Mouse (Mus musculus) hindbrain, postnatal 0 days (tissue): ENCODE data around the gene Fam81a. TPM values are rescaled to one million over a fixed set of nuclear protein-coding genes. Genes with fewer than 3 reads are reported as not detected.
A peak's percentile ranks its signal among the peaks of the same experiment; 100 is the strongest.

Source experiments
- ATAC-seq: fragments of 200-750 bp; cut with Nextera tagmentation; 2 replicates; pipeline ENCODE4 v1.8.0; 2017; ENCODE audit warnings: mild to moderate bottlenecking, moderate TSS enrichment, moderate library complexity
- DNase-seq: peaks from one replicate; pipeline ENCODE4 v3.0.0-alpha.2; 2015; ENCODE audit warnings: low spot score
- H3K27ac ChIP-seq: fragments of 300-500 bp; sonication (generic); 2 replicates; pipeline ENCODE4 v1.5.1; 2014; ENCODE audit warnings: mild to moderate bottlenecking
- H3K27me3 ChIP-seq: fragments of 300-500 bp; sonication (generic); 2 replicates; pipeline ENCODE4 v1.6.1; 2014; ENCODE audit warnings: low read length, mixed read lengths; ENCODE audit not compliant: insufficient read depth
- H3K36me3 ChIP-seq: fragments of 300-500 bp; sonication (generic); 2 replicates; pipeline ENCODE4 v1.6.1; 2014; ENCODE audit warnings: low read length, mixed read lengths; ENCODE audit not compliant: insufficient read depth
- H3K4me1 ChIP-seq: fragments of 300-500 bp; sonication (generic); 2 replicates; pipeline ENCODE4 v1.6.1; 2014; ENCODE audit warnings: antibody characterized with exemption, low read length, mixed read lengths; ENCODE audit not compliant: insufficient read depth
- H3K4me2 ChIP-seq: fragments of 300-500 bp; sonication (generic); 2 replicates; pipeline ENCODE4 v1.6.1; 2014; ENCODE audit warnings: low read depth, mild to moderate bottlenecking, low read length, moderate library complexity, mixed read lengths
- H3K4me3 ChIP-seq: fragments of 300-500 bp; sonication (generic); 2 replicates; pipeline ENCODE4 v1.5.1; 2014; ENCODE audit warnings: low read length
- H3K9ac ChIP-seq: fragments of 300-500 bp; sonication (generic); replicated peaks from 2 replicates; pipeline ENCODE4 v1.6.1; 2014; ENCODE audit warnings: mild to moderate bottlenecking, low read length, moderate library complexity, mixed read lengths
- H3K9me3 ChIP-seq: fragments of 300-500 bp; sonication (generic); 2 replicates; pipeline ENCODE4 v1.6.1; 2016; ENCODE audit warnings: low read length, mixed read lengths
- CTCF ChIP-seq: IDR thresholded peaks from 2 replicates; pipeline ENCODE4 v1.5.1; 2016; ENCODE audit warnings: antibody characterized with exemption, control low read depth, low read depth
- WGBS: fragments of 180-500 bp; shearing (Covaris S2); extraction: QIAGEN DNeasy Blood & Tissue Kit; methylation state at CpG from one replicate; pipeline ENCODE4 v1.1.7; 2014; 5-methylcytosine and 5-hydroxymethylcytosine counted together
- polyA plus RNA-seq: library from polyadenylated mRNA; unstranded; fragments of >200 nt; fragmentation: Nextera tagmentation; extraction: Ambion mirVana; gene quantifications from 2 replicates; pipeline ENCODE4 v1.2.1, GENCODE M21; 2015
- total RNA-seq: library from RNA; depleted of rRNA; stranded (reverse); fragments of >200 nt; gene quantifications from 2 replicates; pipeline ENCODE4 v1.2.3, GENCODE M21; 2014

Fam81a gene
- total and polyA plus RNA-seq, 2 experiments from 2014 or later = 14.4 to 16.3 TPM

DNA sequence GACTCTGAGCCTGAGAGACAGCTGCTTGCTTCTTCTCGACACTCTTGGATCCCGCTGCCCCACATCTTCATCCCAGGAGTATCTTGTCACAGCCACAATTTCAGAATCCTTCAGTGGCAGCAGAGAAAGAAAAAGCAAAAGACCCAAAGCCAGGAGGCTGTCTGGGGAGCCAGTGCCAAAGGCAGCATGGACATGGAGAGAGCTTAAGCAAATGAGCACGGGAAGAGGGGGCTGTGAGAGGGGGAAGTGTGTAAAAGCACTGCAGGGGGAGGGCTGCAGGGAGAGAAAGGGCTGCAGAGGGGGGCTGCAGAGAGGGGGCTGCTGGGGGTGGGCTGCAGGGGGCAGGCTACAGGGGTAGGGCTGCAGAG, 93.0 kb downstream of the Fam81a start:
- TF ChIP-seq CTCF = no peak
- H3K4me3 ChIP-seq = no peak overlapping the region
- H3K9ac ChIP-seq = no peak overlapping the region
- ATAC-seq (no peak), DNase-seq (peak; percentile 12)
- 22% methylated on average over 3 of the region's 3 CpGs for WGBS
- H3K4me1 ChIP-seq = no peaks in the 10 kb centered on the region; the same call in 1 of the 2 replicates
- no peaks in the 10 kb centered on the region for H3K9me3 ChIP-seq
- no peaks in the 10 kb centered on the region for H3K36me3 ChIP-seq
- no peak overlapping the region for H3K4me2 ChIP-seq
- no peaks in the 10 kb centered on the region for H3K27me3 ChIP-seq
- no peak overlapping the region for H3K27ac ChIP-seq

- Histone ChIP-seq H3K27ac (no peak overlapping the region), H3K4me3 (no peak overlapping the region), H3K9ac (no peak overlapping the region), H3K27me3 (no peaks in the 10 kb centered on the region), H3K4me2 (no peak overlapping the region), H3K4me1 (no peaks in the 10 kb centered on the region; the same call in 1 of the 2 replicates), H3K9me3 (no peaks in the 10 kb centered on the region), H3K36me3 (no peaks in the 10 kb centered on the region)
- ATAC-seq (no peak), DNase-seq (no peak)
- TF ChIP-seq CTCF = no peak
- WGBS = 49% methylated on average over 6 of the region's 6 CpGs
These were observed 93.5 kb downstream of the Fam81a start for GRCm38 (mm10) chr9:70048751-70049415.

DNA sequence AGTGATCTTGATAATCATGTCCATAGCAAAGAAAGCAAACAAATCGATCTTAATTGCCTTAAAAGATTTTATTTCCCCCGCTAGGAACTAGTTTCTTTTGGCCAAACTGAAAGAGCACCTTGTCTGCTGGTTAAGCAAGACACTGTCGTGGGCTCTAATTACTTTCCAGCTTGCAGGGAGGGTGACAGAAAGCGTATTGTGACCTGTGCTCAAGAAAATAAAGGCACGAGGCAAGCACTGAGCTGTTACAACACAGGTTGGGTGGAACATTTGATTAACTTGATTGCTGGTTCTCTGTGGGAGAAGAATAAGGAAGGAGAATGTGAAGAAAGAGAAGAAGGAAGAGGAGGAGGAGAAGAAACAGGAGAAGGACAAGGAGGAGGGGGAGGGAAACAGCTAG, 94.1 kb downstream of the Fam81a start:
- Histone ChIP-seq H3K9me3 (no peaks in the 10 kb centered on the region), H3K4me2 (no peak overlapping the region), H3K36me3 (no peaks in the 10 kb centered on the region), H3K27ac (no peak overlapping the region), H3K4me1 (no peaks in the 10 kb centered on the region; the same call in 1 of the 2 replicates), H3K4me3 (no peak overlapping the region), H3K27me3 (no peaks in the 10 kb centered on the region), H3K9ac (no peak overlapping the region)
- DNase-seq (no peak), ATAC-seq (no peak)
- 58% methylated on average over 5 of the region's 5 CpGs for WGBS
- no peak for TF ChIP-seq CTCF

DNA sequence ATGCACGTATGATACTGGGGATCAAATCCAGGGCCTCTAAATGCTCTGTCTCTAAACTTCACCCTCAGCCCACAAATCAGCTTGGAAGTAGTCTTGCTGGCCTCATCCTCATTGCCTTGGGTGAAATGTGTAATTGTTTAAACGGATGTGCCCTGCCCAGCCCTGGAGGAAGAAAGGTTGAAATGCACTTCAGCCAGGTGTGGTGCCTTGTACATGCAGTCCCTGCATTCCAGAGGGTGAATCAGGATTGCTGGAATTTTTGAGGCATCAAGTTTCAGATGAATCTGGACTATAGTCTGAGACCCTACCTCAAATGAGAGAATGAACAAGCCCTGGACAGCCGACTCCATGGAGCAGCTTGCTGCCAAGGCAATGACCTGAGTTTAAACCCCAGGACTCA, 94.5 kb downstream of the Fam81a start:
- ATAC-seq (no peak), DNase-seq (no peak)
- TF ChIP-seq CTCF = no peak
- no peak overlapping the region for H3K9ac ChIP-seq
- no peaks in the 10 kb centered on the region; the same call in 1 of the 2 replicates for H3K4me1 ChIP-seq
- H3K36me3 ChIP-seq = no peaks in the 10 kb centered on the region
- H3K4me3 ChIP-seq = no peak overlapping the region
- H3K27ac ChIP-seq = no peak overlapping the region
- no peak overlapping the region for H3K4me2 ChIP-seq
- no peaks in the 10 kb centered on the region for H3K27me3 ChIP-seq
- 74% methylated on average over 3 of the region's 3 CpGs for WGBS
- no peaks in the 10 kb centered on the region for H3K9me3 ChIP-seq

GRCm38 (mm10) chr9:70046255-70046654, 96.1 kb downstream of the Fam81a start:
- DNase-seq (no peak), ATAC-seq (no peak)
- no peak for TF ChIP-seq CTCF
- no peak overlapping the region for H3K27ac ChIP-seq
- H3K9ac ChIP-seq = no peak overlapping the region
- H3K4me3 ChIP-seq = no peak overlapping the region
- H3K9me3 ChIP-seq = no peaks in the 10 kb centered on the region
- WGBS = 93% methylated on average over 6 of the region's 6 CpGs
- no peak overlapping the region for H3K4me2 ChIP-seq
- H3K27me3 ChIP-seq = no peaks in the 10 kb centered on the region
- no peaks in the 10 kb centered on the region for H3K36me3 ChIP-seq
- no peaks in the 10 kb centered on the region; the same call in 1 of the 2 replicates for H3K4me1 ChIP-seq

DNA sequence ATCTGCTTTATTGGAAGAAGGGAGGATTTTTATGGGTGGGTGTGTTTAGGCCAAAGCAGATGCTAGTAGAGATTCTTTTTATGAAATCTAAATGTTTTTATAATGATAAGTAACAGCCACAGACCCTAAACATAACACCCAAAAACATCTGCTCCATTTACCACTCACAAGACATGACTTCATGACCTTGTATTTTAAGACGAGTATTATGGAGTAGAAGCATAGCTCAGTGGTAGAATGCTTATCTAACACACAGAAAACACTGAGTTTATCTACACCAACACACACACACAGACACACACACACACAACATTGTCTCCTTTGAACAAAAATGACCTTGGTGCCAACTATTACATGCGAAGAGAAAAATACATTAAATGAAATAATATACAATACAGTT, 97.5 kb downstream of the Fam81a start:
- H3K9me3 ChIP-seq = no peaks in the 10 kb centered on the region
- H3K36me3 ChIP-seq = no peaks in the 10 kb centered on the region
- no peak overlapping the region for H3K27ac ChIP-seq
- WGBS = 86% methylated on average over 2 of the region's 2 CpGs
- DNase-seq = no peak
- H3K4me3 ChIP-seq = no peak overlapping the region
- ATAC-seq = no peak
- no peak overlapping the region for H3K4me2 ChIP-seq
- H3K27me3 ChIP-seq = no peaks in the 10 kb centered on the region
- no peak for TF ChIP-seq CTCF
- H3K9ac ChIP-seq = no peak overlapping the region
- H3K4me1 ChIP-seq = no peaks in the 10 kb centered on the region; the same call in 1 of the 2 replicates

DNA sequence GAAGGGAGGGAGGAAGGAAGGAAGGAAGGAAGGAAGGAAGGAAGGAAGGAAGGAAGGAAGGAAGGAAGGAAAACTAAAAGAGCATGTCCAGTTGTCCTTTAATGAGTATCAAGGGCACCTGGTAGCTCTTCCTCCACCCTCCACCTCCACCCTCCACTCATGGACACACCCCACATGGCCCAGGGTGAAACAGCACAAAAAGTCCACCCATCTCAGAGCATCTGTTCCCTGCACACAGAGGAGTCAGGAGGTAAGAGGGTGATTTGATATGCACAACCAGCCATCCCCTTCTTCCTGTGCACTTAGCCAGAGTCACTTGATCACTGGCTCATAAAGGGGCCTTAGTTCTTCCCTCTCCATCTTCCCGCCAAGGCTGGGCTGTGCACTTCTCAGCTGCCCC, 99.4 kb downstream of the Fam81a start:
- no peak for TF ChIP-seq CTCF
- H3K9me3 ChIP-seq = no peaks in the 10 kb centered on the region

More for the DNA sequence above, 99.4 kb downstream of the Fam81a start:
- no peak overlapping the region for H3K9ac ChIP-seq
- no peak for ATAC-seq
- no peaks in the 10 kb centered on the region for H3K27me3 ChIP-seq
- no peak for DNase-seq
- H3K27ac ChIP-seq = no peak overlapping the region
- H3K4me1 ChIP-seq = no peaks in the 10 kb centered on the region
- no peaks in the 10 kb centered on the region for H3K36me3 ChIP-seq
- no peak overlapping the region for H3K4me3 ChIP-seq
- H3K4me2 ChIP-seq = no peak overlapping the region
- WGBS = 53% methylated on average over 1 of the region's 1 CpGs
